Mouse (Mus musculus): ENCODE measurements around the gene Syde2. TPM values are rescaled to one million over a fixed set of nuclear protein-coding genes. Genes with fewer than 3 reads are reported as not detected.
A peak's percentile ranks its signal among the peaks of the same experiment; 100 is the strongest.
"Not testable (repeated sequence)": the region's sequence is repeated elsewhere in the genome, so short reads cannot be mapped to it uniquely, and the experiment has no call there.

The Syde2 gene
- 9.9 and 10.9 TPM in 2 replicates for polyA plus RNA-seq (2012; rRNA removed)

GRCm38 (mm10) chr3:145987268-145987969, at the start of gene Syde2:
TSS of gene Syde2 (plus strand) at chr3:145987870.
- peak; percentile 82 for DNase-seq (ENCODE audit: low spot score)

GRCm38 (mm10) chr3:145938405-145939349, 49.0 kb upstream of the Syde2 start:
- no peak for DNase-seq (ENCODE audit: low spot score)

GRCm38 (mm10) chr3:145939402-145939801, 48.3 kb upstream of the Syde2 start:
- no peak for DNase-seq (ENCODE audit: low spot score)

GRCm38 (mm10) chr3:145939971-145940370, 47.7 kb upstream of the Syde2 start:
- DNase-seq (ENCODE audit: low spot score): no peak

- DNase-seq (ENCODE audit: low spot score): no peak
Measured at GRCm38 (mm10) chr3:145941971-145942370, 45.7 kb upstream of the Syde2 start.

GRCm38 (mm10) chr3:145944348-145944747, 43.3 kb upstream of the Syde2 start:
- no peak for DNase-seq (ENCODE audit: low spot score)

- DNase-seq (ENCODE audit: low spot score): no peak
Measured at GRCm38 (mm10) chr3:145945904-145946303, 41.8 kb upstream of the Syde2 start.

GRCm38 (mm10) chr3:145946654-145947053, 41.0 kb upstream of the Syde2 start:
- DNase-seq (ENCODE audit: low spot score): no peak

- no peak for DNase-seq (ENCODE audit: low spot score)
Measured at GRCm38 (mm10) chr3:145947539-145948204, 40.0 kb upstream of the Syde2 start.

- DNase-seq (ENCODE audit: low spot score): no peak
Measured at GRCm38 (mm10) chr3:145950034-145950814, 37.4 kb upstream of the Syde2 start.

- no peak for DNase-seq (ENCODE audit: low spot score)
Measured at GRCm38 (mm10) chr3:145950815-145951130, 36.9 kb upstream of the Syde2 start.

- no peak for DNase-seq (ENCODE audit: low spot score)
Measured at GRCm38 (mm10) chr3:145951287-145952165, 36.1 kb upstream of the Syde2 start.

- no peak for DNase-seq (ENCODE audit: low spot score)
Measured at GRCm38 (mm10) chr3:145952945-145953344, 34.7 kb upstream of the Syde2 start.

- no peak for DNase-seq (ENCODE audit: low spot score)
Measured at GRCm38 (mm10) chr3:145953411-145953810, 34.3 kb upstream of the Syde2 start.

GRCm38 (mm10) chr3:145959824-145960223, 27.8 kb upstream of the Syde2 start:
- no peak for DNase-seq (ENCODE audit: low spot score)

GRCm38 (mm10) chr3:145962411-145962810, 25.3 kb upstream of the Syde2 start:
- DNase-seq (ENCODE audit: low spot score): no peak

- no peak for DNase-seq (ENCODE audit: low spot score)
Measured at GRCm38 (mm10) chr3:145963101-145964017, 24.3 kb upstream of the Syde2 start.

- no peak for DNase-seq (ENCODE audit: low spot score)
Measured at GRCm38 (mm10) chr3:145964018-145964387, 23.7 kb upstream of the Syde2 start.

GRCm38 (mm10) chr3:145964473-145964872, 23.2 kb upstream of the Syde2 start:
- peak; percentile 56 for DNase-seq (ENCODE audit: low spot score)

GRCm38 (mm10) chr3:145965583-145965982, 22.1 kb upstream of the Syde2 start:
- DNase-seq (ENCODE audit: low spot score): not testable (repeated sequence)
